Mouse (Mus musculus): Measurements from ENCODE around the gene Crhr2.

- no peak for TF ChIP-seq CTCF (IDR thresholded peaks at IDR 0.05; ENCODE audit: borderline replicate concordance, extremely low read depth, insufficient read depth, insufficient read length)
- no peak for TF ChIP-seq POLR2A (IDR thresholded peaks at IDR 0.05; ENCODE audit: borderline replicate concordance, extremely low read depth, insufficient read depth, insufficient read length, poor library complexity, severe bottlenecking)
Observed at GRCm38 (mm10) chr6:55128391-55128790, 4.4 kb downstream of the Crhr2 start.
